Mouse (Mus musculus): ENCODE results near the gene Ehf. TPM values are rescaled to one million over a fixed set of nuclear protein-coding genes. Genes with fewer than 3 reads are reported as not detected.

Ehf gene
- polyA plus RNA-seq, 1 experiment from 2014 or later, result 23.5 TPM

GRCm38 (mm10) chr2:103215801-103216200 lies 87.3 kb downstream of the Ehf start:
- H3K4me1 ChIP-seq (replicated peaks; ENCODE audit: insufficient read depth, low read length), result no peaks in the 10 kb centered on the region
- H3K4me2 ChIP-seq (ENCODE audit: low read length), result no peak overlapping the region
- no peak overlapping the region for H3K4me3 ChIP-seq (replicated peaks; ENCODE audit: low read depth, low read length)
- DNase-seq (ENCODE audit: low spot score), result no peak
- ATAC-seq (replicated peaks; ENCODE audit: low FRiP score, low read depth), result no peak
- no peak for TF ChIP-seq CTCF (IDR thresholded peaks at IDR 0.05; ENCODE audit: low read depth)
- H3K9ac ChIP-seq (ENCODE audit: low read depth, low read length), result no peak overlapping the region
- no peaks in the 10 kb centered on the region for H3K9me3 ChIP-seq (replicated peaks; ENCODE audit: low read length)
- H3K27ac ChIP-seq, result no peak overlapping the region
- H3K27me3 ChIP-seq (ENCODE audit: insufficient read depth, low read length), result no peaks in the 10 kb centered on the region
- H3K36me3 ChIP-seq (ENCODE audit: insufficient read depth, low read length), result no peaks in the 10 kb centered on the region
- WGBS, result 89% methylated on average over 4 of the region's 4 CpGs

GRCm38 (mm10) chr2:103214861-103215260 lies 88.2 kb downstream of the Ehf start:
- H3K4me3 ChIP-seq (replicated peaks; ENCODE audit: low read depth, low read length), result no peak overlapping the region
- DNase-seq (ENCODE audit: low spot score) (no peak), ATAC-seq (replicated peaks; ENCODE audit: low FRiP score, low read depth) (peak; percentile 10; the same call in 1 of the 2 replicates)
- H3K9me3 ChIP-seq (replicated peaks; ENCODE audit: low read length), result no peaks in the 10 kb centered on the region
- TF ChIP-seq CTCF (IDR thresholded peaks at IDR 0.05; ENCODE audit: low read depth), result no peak
- no peaks in the 10 kb centered on the region for H3K4me1 ChIP-seq (replicated peaks; ENCODE audit: insufficient read depth, low read length)
- H3K9ac ChIP-seq (ENCODE audit: low read depth, low read length), result no peak overlapping the region
- WGBS, result 55% methylated on average over 8 of the region's 8 CpGs
- no peaks in the 10 kb centered on the region for H3K36me3 ChIP-seq (ENCODE audit: insufficient read depth, low read length)
- no peak overlapping the region for H3K4me2 ChIP-seq (ENCODE audit: low read length)
- H3K27me3 ChIP-seq (ENCODE audit: insufficient read depth, low read length), result no peaks in the 10 kb centered on the region
- no peak overlapping the region for H3K27ac ChIP-seq

- WGBS, result 66% methylated on average over 1 of the region's 1 CpGs
- no peak overlapping the region for H3K4me3 ChIP-seq (replicated peaks; ENCODE audit: low read depth, low read length)
- H3K9me3 ChIP-seq (replicated peaks; ENCODE audit: low read length), result no peaks in the 10 kb centered on the region
- no peak for ATAC-seq (replicated peaks; ENCODE audit: low FRiP score, low read depth)
- H3K4me2 ChIP-seq (ENCODE audit: low read length), result no peak overlapping the region
- no peak overlapping the region for H3K9ac ChIP-seq (ENCODE audit: low read depth, low read length)
- no peaks in the 10 kb centered on the region for H3K27me3 ChIP-seq (ENCODE audit: insufficient read depth, low read length)
- no peak for DNase-seq (ENCODE audit: low spot score)
- no peaks in the 10 kb centered on the region for H3K4me1 ChIP-seq (replicated peaks; ENCODE audit: insufficient read depth, low read length)
- no peak for TF ChIP-seq CTCF (IDR thresholded peaks at IDR 0.05; ENCODE audit: low read depth)
- H3K27ac ChIP-seq, result no peak overlapping the region
- no peaks in the 10 kb centered on the region for H3K36me3 ChIP-seq (ENCODE audit: insufficient read depth, low read length)
Observed at GRCm38 (mm10) chr2:103213547-103213946, 89.5 kb downstream of the Ehf start.

Other genes starting within 250 kb of the Ehf start
- 41.7 and 46.5 TPM in 2 replicates for gene Pdhx, start 229.8 kb downstream of the Ehf start, polyA plus RNA-seq (2015; fragmentation: Nextera tagmentation; extraction: Ambion mirVana)
- gene Apip, start 229.6 kb downstream of the Ehf start, polyA plus RNA-seq (2015; fragmentation: Nextera tagmentation; extraction: Ambion mirVana), result 56.0 and 56.9 TPM in 2 replicates
- 4.8 and 6.5 TPM in 2 replicates for gene Elf5, start 108.4 kb upstream of the Ehf start, polyA plus RNA-seq (2015; fragmentation: Nextera tagmentation; extraction: Ambion mirVana)
- 83.5 and 85.1 TPM in 2 replicates for gene Cat, start 181.9 kb upstream of the Ehf start, polyA plus RNA-seq (2015; fragmentation: Nextera tagmentation; extraction: Ambion mirVana)